Mouse (Mus musculus) E14TG2a.4 (cell line): Measurements from ENCODE around the gene Abca17.

Experiments
- CTCF ChIP-seq: conservative IDR thresholded peaks from 2 replicates; pipeline ENCODE4 v1.5.1; 2014; ENCODE audit warnings: low read length
- POU5F1 ChIP-seq: IDR thresholded peaks from 2 replicates; pipeline ENCODE4 v1.6.1; 2014; ENCODE audit warnings: low read length, borderline replicate concordance

- TF ChIP-seq CTCF = no peak
- TF ChIP-seq POU5F1 = no peak
Measured at GRCm38 (mm10) chr17:24320826-24321225, 30.0 kb downstream of the Abca17 start.
